Mouse (Mus musculus) brain, embryonic 14.5 days (tissue): ENCODE results near the gene Slc38a1. TPM values are rescaled to one million over a fixed set of nuclear protein-coding genes. Genes with fewer than 3 reads are reported as not detected.
A peak's percentile ranks its signal among the peaks of the same experiment; 100 is the strongest.

Experiments used
- DNase-seq: peaks from one replicate; pipeline ENCODE4 v3.0.0-alpha.2; 2011; ENCODE audit warnings: low read depth
- CTCF ChIP-seq: fragments of 200-500 bp; IDR thresholded peaks from 2 replicates; pipeline ENCODE4 v1.5.1; 2012; ENCODE audit warnings: inconsistent platforms, mild to moderate bottlenecking, moderate library complexity, borderline replicate concordance; ENCODE audit not compliant: insufficient read depth, insufficient read length; ENCODE audit errors: extremely low read depth
- POLR2A ChIP-seq: fragments of 200-500 bp; IDR thresholded peaks from 2 replicates; pipeline ENCODE4 v1.6.1; 2012; ENCODE audit warnings: mild to moderate bottlenecking, inconsistent platforms, borderline replicate concordance; ENCODE audit not compliant: poor library complexity, insufficient read depth, insufficient read length, severe bottlenecking; ENCODE audit errors: extremely low read depth
- polyA plus RNA-seq: library from polyadenylated mRNA; depleted of rRNA; stranded (reverse); fragments of >200 nt; gene quantifications from 2 replicates; pipeline ENCODE4 v1.2.3, GENCODE M21; 2012; rRNA removed

Slc38a1 gene
- 122 and 133 TPM in 2 replicates for polyA plus RNA-seq

GRCm38 (mm10) chr15:96642436-96643405 lies at the start of gene Slc38a1:
Gene Slc38a1 (minus strand): TSS chr15:96642913.
- TF ChIP-seq CTCF, result no peak
- TF ChIP-seq POLR2A, result peak; percentile 55
- DNase-seq, result peak; percentile 96

- DNase-seq, result no peak
- no peak for TF ChIP-seq CTCF
- no peak for TF ChIP-seq POLR2A
Measured at GRCm38 (mm10) chr15:96692401-96692800, 49.7 kb upstream of the Slc38a1 start.

- TF ChIP-seq POLR2A (no peak), CTCF (no peak)
- no peak for DNase-seq
Measured at GRCm38 (mm10) chr15:96691381-96691780, 48.7 kb upstream of the Slc38a1 start.

- TF ChIP-seq CTCF, result no peak
- no peak for TF ChIP-seq POLR2A
- no peak for DNase-seq
Measured at GRCm38 (mm10) chr15:96690829-96691228, 48.1 kb upstream of the Slc38a1 start.

GRCm38 (mm10) chr15:96689919-96690318 lies 47.2 kb upstream of the Slc38a1 start:
- DNase-seq, result no peak

GRCm38 (mm10) chr15:96688784-96689318 lies 46.1 kb upstream of the Slc38a1 start:
- TF ChIP-seq POLR2A, result no peak
- TF ChIP-seq CTCF, result no peak

More at GRCm38 (mm10) chr15:96689919-96690318, 47.2 kb upstream of the Slc38a1 start:
- TF ChIP-seq CTCF, result no peak
- TF ChIP-seq POLR2A, result no peak

GRCm38 (mm10) chr15:96688036-96688435 lies 45.3 kb upstream of the Slc38a1 start:
- no peak for TF ChIP-seq POLR2A
- no peak for TF ChIP-seq CTCF
- DNase-seq, result no peak

More at GRCm38 (mm10) chr15:96688784-96689318, 46.1 kb upstream of the Slc38a1 start:
- no peak for DNase-seq

GRCm38 (mm10) chr15:96687366-96687765 lies 44.7 kb upstream of the Slc38a1 start:
- DNase-seq, result no peak
- TF ChIP-seq CTCF, result no peak
- TF ChIP-seq POLR2A, result no peak

GRCm38 (mm10) chr15:96686201-96687159 lies 43.8 kb upstream of the Slc38a1 start:
- DNase-seq, result no peak
- TF ChIP-seq CTCF (no peak), POLR2A (no peak)

GRCm38 (mm10) chr15:96685273-96685672 lies 42.6 kb upstream of the Slc38a1 start:
- DNase-seq, result no peak

GRCm38 (mm10) chr15:96684132-96684830 lies 41.6 kb upstream of the Slc38a1 start:
- TF ChIP-seq CTCF, result no peak
- no peak for TF ChIP-seq POLR2A
- peak; percentile 61 for DNase-seq

More at GRCm38 (mm10) chr15:96685273-96685672, 42.6 kb upstream of the Slc38a1 start:
- no peak for TF ChIP-seq CTCF
- TF ChIP-seq POLR2A, result no peak
